Mouse (Mus musculus): Measurements from ENCODE around the gene Slc35a3.
A peak's percentile ranks its signal among the peaks of the same experiment; 100 is the strongest.

The Slc35a3 gene

GRCm38 (mm10) chr3:116637693-116638476 is 74.7 kb downstream of the Slc35a3 start:
- no peak for DNase-seq

- no peak for DNase-seq
Observed at GRCm38 (mm10) chr3:116635799-116636198, 76.8 kb downstream of the Slc35a3 start.

GRCm38 (mm10) chr3:116634853-116635252 is 77.8 kb downstream of the Slc35a3 start:
- no peak for DNase-seq

DNA sequence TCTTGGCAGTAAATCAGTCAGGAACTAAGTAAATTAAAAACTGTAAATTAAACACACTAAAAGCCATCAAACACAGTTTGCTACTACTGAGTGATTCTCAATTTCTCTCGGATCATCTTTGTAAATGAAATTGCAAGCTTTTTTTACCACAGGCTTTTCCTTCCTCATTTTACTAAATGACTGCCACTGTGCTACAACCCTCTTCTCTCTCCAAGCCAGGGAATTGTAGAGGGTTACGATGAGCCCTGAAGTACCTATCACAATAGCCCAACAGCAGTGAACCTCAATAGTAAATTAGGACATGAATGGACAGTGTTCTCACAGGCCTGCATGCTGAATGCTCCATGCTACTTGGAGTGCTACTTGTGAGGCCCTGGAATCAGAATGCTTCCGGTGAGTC is 78.5 kb downstream of the Slc35a3 start:
- no peak for DNase-seq

DNA sequence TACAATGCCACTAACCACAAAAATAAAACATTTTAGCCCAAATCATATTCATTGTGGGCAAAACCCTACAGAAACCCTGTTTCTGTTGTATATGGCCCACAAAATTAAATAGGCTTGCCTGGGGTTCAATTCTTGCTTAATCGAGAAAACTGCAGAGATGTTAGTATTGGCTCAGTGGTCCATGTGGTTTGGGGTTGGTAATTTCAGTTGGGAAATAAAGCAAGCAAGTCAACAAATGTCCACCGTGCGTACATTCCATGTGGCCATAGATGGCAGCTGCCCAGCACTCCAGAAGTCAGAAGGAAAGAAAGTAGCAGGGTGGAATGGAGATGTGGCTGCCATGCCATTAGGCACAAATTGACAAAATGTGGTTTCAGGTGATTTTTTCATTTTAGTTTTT is 79.7 kb downstream of the Slc35a3 start:
- no peak for DNase-seq

DNA sequence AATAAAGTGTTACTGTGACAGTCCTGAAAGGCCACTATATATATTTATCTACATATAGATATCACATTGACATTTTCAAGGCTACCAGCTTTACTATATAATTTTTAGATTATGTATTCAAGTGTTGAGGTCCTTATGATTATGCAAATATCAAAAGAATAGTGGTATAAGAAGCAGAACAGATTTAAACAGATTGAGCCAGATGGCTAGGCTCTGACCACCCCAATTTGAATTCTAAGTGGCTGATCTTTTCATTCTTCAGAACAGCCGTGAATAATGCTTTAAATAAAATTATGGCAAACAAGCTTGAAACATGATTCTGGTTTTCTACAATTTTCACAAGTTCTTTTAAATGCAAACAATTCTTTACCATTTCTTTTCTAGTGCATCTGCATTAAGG is 81.2 kb downstream of the Slc35a3 start:
- no peak for DNase-seq

GRCm38 (mm10) chr3:116622641-116623040 is 90.0 kb downstream of the Slc35a3 start:
- no peak for DNase-seq

DNA sequence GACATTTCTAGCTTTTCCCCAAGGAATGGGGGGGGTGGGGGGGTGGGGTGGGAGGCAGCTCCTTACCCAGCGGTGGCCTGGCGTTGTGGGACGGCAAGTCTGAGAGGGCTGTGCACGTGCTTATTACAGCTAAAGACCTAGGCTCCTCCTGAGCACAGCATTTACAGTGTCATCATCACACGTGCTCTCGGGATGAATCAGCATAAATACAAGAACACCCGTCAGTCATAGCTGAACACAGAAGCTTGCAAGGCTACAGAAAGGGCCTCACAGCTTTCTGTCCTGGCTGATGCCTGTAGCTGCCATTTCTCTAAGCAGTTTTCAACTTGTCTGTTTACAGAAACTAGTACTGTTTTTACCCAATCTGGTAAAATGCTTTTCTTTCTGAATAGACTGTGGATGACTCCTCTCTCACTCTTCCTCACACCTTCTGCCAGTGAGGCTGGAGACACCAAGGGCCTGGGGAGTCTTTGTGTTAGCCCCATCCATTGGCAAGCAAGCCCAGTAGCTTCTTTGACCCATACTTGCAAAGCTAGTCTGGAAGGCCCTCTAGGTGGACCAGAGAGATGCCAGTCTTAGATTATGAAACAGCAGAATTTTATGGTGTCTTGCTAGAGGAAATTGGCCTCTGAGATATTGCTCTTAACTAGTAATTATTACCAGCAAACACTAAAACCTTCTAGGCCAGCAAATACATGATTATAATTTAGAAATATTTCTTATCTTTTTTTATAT is 91.8 kb downstream of the Slc35a3 start:
- DNase-seq, result peak; percentile 23
